Mouse (Mus musculus): Measurements from ENCODE around the gene Colgalt1. TPM values are rescaled to one million over a fixed set of nuclear protein-coding genes. Genes with fewer than 3 reads are reported as not detected.

The Colgalt1 gene
- polyA plus RNA-seq, 1 experiment: 37.4 TPM

GRCm38 (mm10) chr8:71596798-71597197 is 14.0 kb upstream of the Colgalt1 start:
- peaks cover 6% of the 10 kb centered on the region for H3K4me1 ChIP-seq (ENCODE audit: control insufficient read depth, insufficient read depth, low read length)
- H3K4me3 ChIP-seq (ENCODE audit: control insufficient read depth, low read depth, low read length): no peak overlapping the region
- no peaks in the 10 kb centered on the region for H3K36me3 ChIP-seq (ENCODE audit: control insufficient read depth, insufficient read depth, low read length)
- TF ChIP-seq CTCF (IDR thresholded peaks at IDR 0.05; ENCODE audit: control insufficient read depth, insufficient read depth, insufficient replicate concordance, low read depth, low read length): no peak
- no peak for TF ChIP-seq POLR2A (IDR thresholded peaks at IDR 0.05; ENCODE audit: control insufficient read depth, low read depth, low read length)
- no peak overlapping the region for H3K27ac ChIP-seq (ENCODE audit: control insufficient read depth, insufficient read depth, low read depth, low read length)
- H3K27me3 ChIP-seq (ENCODE audit: control insufficient read depth, insufficient read depth, low read length): no peaks in the 10 kb centered on the region

- TF ChIP-seq POLR2A (IDR thresholded peaks at IDR 0.05; ENCODE audit: control insufficient read depth, low read depth, low read length) (no peak), CTCF (IDR thresholded peaks at IDR 0.05; ENCODE audit: control insufficient read depth, insufficient read depth, insufficient replicate concordance, low read depth, low read length) (no peak)
- Histone ChIP-seq H3K36me3 (ENCODE audit: control insufficient read depth, insufficient read depth, low read length) (no peaks in the 10 kb centered on the region), H3K4me1 (ENCODE audit: control insufficient read depth, insufficient read depth, low read length) (peaks cover 10% of the 10 kb centered on the region), H3K4me3 (ENCODE audit: control insufficient read depth, low read depth, low read length) (no peak within 1 kb of the TSS), H3K27ac (ENCODE audit: control insufficient read depth, insufficient read depth, low read depth, low read length) (no peak within 1 kb of the TSS), H3K27me3 (ENCODE audit: control insufficient read depth, insufficient read depth, low read length) (no peaks in the 10 kb centered on the region)
These were observed 13.3 kb upstream of the Colgalt1 start, which contains the start of gene Fam129c for GRCm38 (mm10) chr8:71597451-71597850. Gene Fam129c, plus strand, starts transcription at chr8:71597648.

GRCm38 (mm10) chr8:71598375-71598774 is 12.4 kb upstream of the Colgalt1 start:
- Histone ChIP-seq H3K27ac (ENCODE audit: control insufficient read depth, insufficient read depth, low read depth, low read length) (no peak overlapping the region), H3K27me3 (ENCODE audit: control insufficient read depth, insufficient read depth, low read length) (no peaks in the 10 kb centered on the region), H3K4me1 (ENCODE audit: control insufficient read depth, insufficient read depth, low read length) (peaks cover 10% of the 10 kb centered on the region), H3K36me3 (ENCODE audit: control insufficient read depth, insufficient read depth, low read length) (no peaks in the 10 kb centered on the region), H3K4me3 (ENCODE audit: control insufficient read depth, low read depth, low read length) (no peak overlapping the region)
- no peak for TF ChIP-seq CTCF (IDR thresholded peaks at IDR 0.05; ENCODE audit: control insufficient read depth, insufficient read depth, insufficient replicate concordance, low read depth, low read length)
- TF ChIP-seq POLR2A (IDR thresholded peaks at IDR 0.05; ENCODE audit: control insufficient read depth, low read depth, low read length): no peak

GRCm38 (mm10) chr8:71598841-71599240 is 12.0 kb upstream of the Colgalt1 start:
- Histone ChIP-seq H3K27ac (ENCODE audit: control insufficient read depth, insufficient read depth, low read depth, low read length) (no peak overlapping the region), H3K36me3 (ENCODE audit: control insufficient read depth, insufficient read depth, low read length) (no peaks in the 10 kb centered on the region), H3K27me3 (ENCODE audit: control insufficient read depth, insufficient read depth, low read length) (no peaks in the 10 kb centered on the region), H3K4me3 (ENCODE audit: control insufficient read depth, low read depth, low read length) (no peak overlapping the region), H3K4me1 (ENCODE audit: control insufficient read depth, insufficient read depth, low read length) (peaks cover 10% of the 10 kb centered on the region)
- TF ChIP-seq POLR2A (IDR thresholded peaks at IDR 0.05; ENCODE audit: control insufficient read depth, low read depth, low read length) (no peak), CTCF (IDR thresholded peaks at IDR 0.05; ENCODE audit: control insufficient read depth, insufficient read depth, insufficient replicate concordance, low read depth, low read length) (no peak)

- H3K36me3 ChIP-seq (ENCODE audit: control insufficient read depth, insufficient read depth, low read length): no peaks in the 10 kb centered on the region
- H3K27me3 ChIP-seq (ENCODE audit: control insufficient read depth, insufficient read depth, low read length): no peaks in the 10 kb centered on the region
- peak overlapping the region; percentile 65 for H3K4me3 ChIP-seq (ENCODE audit: control insufficient read depth, low read depth, low read length)
- no peak overlapping the region for H3K27ac ChIP-seq (ENCODE audit: control insufficient read depth, insufficient read depth, low read depth, low read length)
- no peak for TF ChIP-seq POLR2A (IDR thresholded peaks at IDR 0.05; ENCODE audit: control insufficient read depth, low read depth, low read length)
- no peak for TF ChIP-seq CTCF (IDR thresholded peaks at IDR 0.05; ENCODE audit: control insufficient read depth, insufficient read depth, insufficient replicate concordance, low read depth, low read length)
- peaks cover 7% of the 10 kb centered on the region for H3K4me1 ChIP-seq (ENCODE audit: control insufficient read depth, insufficient read depth, low read length)
These were observed 8.7 kb upstream of the Colgalt1 start for GRCm38 (mm10) chr8:71601939-71602665.

- no peak overlapping the region for H3K27ac ChIP-seq (ENCODE audit: control insufficient read depth, insufficient read depth, low read depth, low read length)
- H3K4me3 ChIP-seq (ENCODE audit: control insufficient read depth, low read depth, low read length): peak overlapping the region; percentile 65
- H3K36me3 ChIP-seq (ENCODE audit: control insufficient read depth, insufficient read depth, low read length): no peaks in the 10 kb centered on the region
- H3K4me1 ChIP-seq (ENCODE audit: control insufficient read depth, insufficient read depth, low read length): peaks cover 7% of the 10 kb centered on the region
- H3K27me3 ChIP-seq (ENCODE audit: control insufficient read depth, insufficient read depth, low read length): no peaks in the 10 kb centered on the region
- TF ChIP-seq CTCF (IDR thresholded peaks at IDR 0.05; ENCODE audit: control insufficient read depth, insufficient read depth, insufficient replicate concordance, low read depth, low read length): no peak
- TF ChIP-seq POLR2A (IDR thresholded peaks at IDR 0.05; ENCODE audit: control insufficient read depth, low read depth, low read length): no peak
These were observed 8.0 kb upstream of the Colgalt1 start for GRCm38 (mm10) chr8:71602666-71603334.

GRCm38 (mm10) chr8:71604021-71604420 is 6.8 kb upstream of the Colgalt1 start:
- Histone ChIP-seq H3K27me3 (ENCODE audit: control insufficient read depth, insufficient read depth, low read length) (no peaks in the 10 kb centered on the region), H3K4me1 (ENCODE audit: control insufficient read depth, insufficient read depth, low read length) (peaks cover 7% of the 10 kb centered on the region), H3K27ac (ENCODE audit: control insufficient read depth, insufficient read depth, low read depth, low read length) (no peak overlapping the region)

More at GRCm38 (mm10) chr8:71604021-71604420, 6.8 kb upstream of the Colgalt1 start:
- no peak overlapping the region for H3K4me3 ChIP-seq (ENCODE audit: control insufficient read depth, low read depth, low read length)
- H3K36me3 ChIP-seq (ENCODE audit: control insufficient read depth, insufficient read depth, low read length): no peaks in the 10 kb centered on the region
- TF ChIP-seq CTCF (IDR thresholded peaks at IDR 0.05; ENCODE audit: control insufficient read depth, insufficient read depth, insufficient replicate concordance, low read depth, low read length) (no peak), POLR2A (IDR thresholded peaks at IDR 0.05; ENCODE audit: control insufficient read depth, low read depth, low read length) (no peak)

All from testis, adult 2 months (tissue).